Mouse (Mus musculus): Measurements from ENCODE around the gene Rnf227.

DNA sequence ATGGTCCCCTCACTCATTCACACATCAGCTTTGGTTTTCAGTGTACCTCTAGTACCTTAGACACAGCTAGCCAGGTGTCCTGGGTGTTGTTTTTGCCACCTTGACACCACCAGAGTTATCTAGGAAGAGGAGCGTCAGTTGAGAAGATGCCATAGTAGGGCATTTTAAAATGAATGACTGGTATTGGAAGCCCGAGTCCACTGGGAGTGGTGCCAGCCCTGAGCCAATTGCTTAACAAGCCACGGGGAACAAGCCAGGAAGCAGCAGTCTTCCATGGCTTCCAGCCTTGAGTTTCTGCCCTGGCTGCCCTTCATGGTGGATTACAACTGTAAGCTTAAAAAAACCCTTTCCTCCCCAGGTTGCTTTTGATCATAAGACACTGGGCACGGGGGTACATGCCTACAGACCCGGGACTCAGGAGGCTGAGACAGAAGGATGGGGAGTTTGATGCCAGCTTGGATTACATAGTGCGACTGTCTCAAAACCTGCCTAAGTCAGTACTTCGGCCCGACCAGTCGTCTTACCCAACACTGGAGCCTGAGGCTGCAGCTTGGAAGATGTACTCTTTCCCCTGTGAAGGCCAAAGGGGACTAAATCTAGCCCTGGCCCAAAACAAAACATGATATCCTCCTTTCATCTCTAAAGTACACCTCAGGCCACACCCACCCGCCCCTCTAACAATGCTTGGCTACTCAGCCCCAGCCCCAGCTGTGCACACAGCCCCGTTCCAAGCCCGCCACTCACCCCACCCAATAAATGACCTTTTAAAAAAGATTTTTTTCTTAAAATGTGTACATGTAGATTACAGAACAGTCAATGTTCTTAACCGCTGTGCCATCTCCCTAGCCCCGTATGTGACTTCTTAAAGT, 49.5 kb downstream of the Rnf227 start:
- TF ChIP-seq POLR2A (IDR thresholded peaks at IDR 0.05; ENCODE audit: low read depth, low read length) (no peak), CTCF (conservative IDR thresholded peaks at IDR 0.05; ENCODE audit: insufficient read depth, insufficient read length, low read depth, low read length) (no peak)
